In the genomic region with DNA sequence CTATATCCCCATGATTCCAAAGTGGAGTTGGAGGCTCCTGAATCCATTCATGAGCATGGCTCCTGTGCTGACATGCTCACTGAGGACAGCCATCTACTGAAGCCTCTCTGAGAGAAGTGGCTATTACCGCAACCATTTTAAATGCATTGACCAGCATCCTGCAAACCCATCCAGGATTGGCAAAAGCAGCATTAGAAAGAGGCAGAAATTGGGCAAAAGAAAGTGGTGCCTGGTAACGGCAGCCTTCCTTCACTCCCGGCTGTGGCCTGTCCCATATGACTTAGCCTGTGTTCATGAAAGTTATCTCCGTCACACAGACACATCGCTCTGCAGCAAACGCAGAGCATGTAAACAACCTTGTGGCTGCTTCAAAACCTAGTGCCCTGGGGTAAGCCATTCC, we compare ENCODE assay signal across 10 mouse cellular contexts. TPM values are rescaled to one million over a fixed set of nuclear protein-coding genes. Genes with fewer than 3 reads are reported as not detected.
DNase-seq lines count a peak whose midpoint lies in the region; ATAC-seq and TF ChIP-seq lines count a peak whose summit lies in the region.
"Had no signal": no experiment of that assay in that cellular context is flagged by ENCODE, and none has a peak within 500 bp of the region (broad histone marks: within the 10 kb centered on the region; RNA-seq: fewer than 3 reads in every experiment).

No protein-coding gene starts in this region.

- peak in 1 of 2 experiments; percentile 17 for DNase-seq in heart, adult 2 months
- no peak for DNase-seq in heart, embryonic 10.5 days (ENCODE audit: low spot score)
- DNase-seq in brain, adult 2 months (ENCODE audit: low read depth, low spot score): peak; percentile 72
- DNase-seq in embryonic facial prominence, embryonic 14.5 days (ENCODE audit: low spot score): no peak
- peak; percentile 25 to 45 for DNase-seq in layer of hippocampus, postnatal 10 days (ENCODE audit: low spot score in 2 of 2)
- DNase-seq in lung, adult 2 months: no peak
- no peak for DNase-seq in liver
- no peak for DNase-seq in MN1 (ENCODE audit: low spot score)

- no peak for TF ChIP-seq CTCF in heart, adult 2 months (IDR thresholded peaks at IDR 0.05)
- no peak for TF ChIP-seq CTCF in lung, adult 2 months (IDR thresholded peaks at IDR 0.05; ENCODE audit: insufficient read depth, low read length)

- no peaks in the 10 kb centered on the region for H3K79me2 ChIP-seq in heart, adult 2 months (replicated peaks; ENCODE audit: control insufficient read depth, insufficient read depth, low read length)

- WGBS in heart, adult 2 months: 44% methylated on average over 6 of the region's 6 CpGs
- 62% methylated on average over 6 of the region's 6 CpGs for WGBS in heart, embryonic 10.5 days
- WGBS in embryonic facial prominence, embryonic 14.5 days: 66% methylated on average over 6 of the region's 6 CpGs
- 57% methylated on average over 6 of the region's 6 CpGs for WGBS in lung, adult 2 months

- ATAC-seq in embryonic facial prominence, embryonic 14.5 days (ENCODE audit: low read depth): no peak

- peak overlapping the region; percentile 7; the same call in 1 of the 2 replicates for H3K4me2 ChIP-seq in embryonic facial prominence, embryonic 14.5 days (ENCODE audit: low read depth, low read length)
- H3K4me2 ChIP-seq: lung, embryonic 15.5 days had no signal

- TF ChIP-seq POLR2A in heart, adult 2 months (IDR thresholded peaks at IDR 0.05; ENCODE audit: insufficient read depth, low read depth, low read length): no peak
- no peak for TF ChIP-seq POLR2A in lung, adult 2 months (IDR thresholded peaks at IDR 0.05; ENCODE audit: borderline replicate concordance, extremely low read depth, low read depth, low read length)

- H3K36me3 ChIP-seq in heart, adult 2 months (ENCODE audit: control insufficient read depth, insufficient read depth, low read length): no peaks in the 10 kb centered on the region
- H3K36me3 ChIP-seq in heart, embryonic 10.5 days: no peaks in the 10 kb centered on the region
- H3K36me3 ChIP-seq in embryonic facial prominence, embryonic 14.5 days (ENCODE audit: control insufficient read depth, insufficient read depth, low read length): no peaks in the 10 kb centered on the region
- H3K36me3 ChIP-seq: lung, embryonic 15.5 days had no signal

- no peaks in the 10 kb centered on the region for H3K27me3 ChIP-seq in heart, adult 2 months (ENCODE audit: control insufficient read depth, insufficient read depth, low read length)
- no peaks in the 10 kb centered on the region for H3K27me3 ChIP-seq in heart, embryonic 10.5 days (ENCODE audit: insufficient read depth, poor library complexity, severe bottlenecking)
- H3K27me3 ChIP-seq in embryonic facial prominence, embryonic 14.5 days (replicated peaks; ENCODE audit: control insufficient read depth, insufficient read depth, low read length): no peaks in the 10 kb centered on the region
- H3K27me3 ChIP-seq: lung, embryonic 15.5 days had no signal

- peak overlapping the region; percentile 31 for H3K4me3 ChIP-seq in heart, adult 2 months
- no peak overlapping the region for H3K4me3 ChIP-seq in heart, embryonic 10.5 days
- no peak overlapping the region for H3K4me3 ChIP-seq in embryonic facial prominence, embryonic 14.5 days (ENCODE audit: low read depth, low read length)
- no peak overlapping the region for H3K4me3 ChIP-seq in lung, adult 2 months (replicated peaks; ENCODE audit: extremely low read depth, low read depth, low read length)
- H3K4me3 ChIP-seq: lung, embryonic 15.5 days had no signal

- H3K27ac ChIP-seq in heart, adult 2 months: peak overlapping the region; percentile 68
- H3K27ac ChIP-seq in heart, embryonic 10.5 days: no peak overlapping the region
- no peak overlapping the region for H3K27ac ChIP-seq in embryonic facial prominence, embryonic 14.5 days (replicated peaks; ENCODE audit: low read depth, low read length)
- H3K27ac ChIP-seq: lung, embryonic 15.5 days had no signal

- intact Hi-C loops in heart, adult 2 months (cut with DNase I): no loop called here

- TF ChIP-seq EP300 in heart, adult 2 months (IDR thresholded peaks at IDR 0.05; ENCODE audit: insufficient read depth, low read depth, low read length): no peak

- no peak overlapping the region for H3K9ac ChIP-seq in heart, adult 2 months (ENCODE audit: low read depth, low read length)
- no peak overlapping the region for H3K9ac ChIP-seq in embryonic facial prominence, embryonic 14.5 days (ENCODE audit: low read depth, low read length)
- H3K9ac ChIP-seq: lung, embryonic 15.5 days had no signal

- no peaks in the 10 kb centered on the region for H3K9me3 ChIP-seq in heart, embryonic 10.5 days
- H3K9me3 ChIP-seq in embryonic facial prominence, embryonic 14.5 days (ENCODE audit: control insufficient read depth, low read length): no peaks in the 10 kb centered on the region
- H3K9me3 ChIP-seq: lung, embryonic 15.5 days had no signal

- no peaks in the 10 kb centered on the region for H3K4me1 ChIP-seq in heart, adult 2 months (ENCODE audit: control insufficient read depth, insufficient read depth, low read length)
- H3K4me1 ChIP-seq in heart, embryonic 10.5 days: peaks cover 4% of the 10 kb centered on the region; the same call in 1 of the 2 replicates
- no peaks in the 10 kb centered on the region for H3K4me1 ChIP-seq in embryonic facial prominence, embryonic 14.5 days (ENCODE audit: control insufficient read depth, insufficient read depth, low read length)
- H3K4me1 ChIP-seq in lung, adult 2 months (ENCODE audit: control insufficient read depth, insufficient read depth, low read length): no peaks in the 10 kb centered on the region
- H3K4me1 ChIP-seq: lung, embryonic 15.5 days had no signal

RNA-seq across cellular contexts. Expression of gene Mapk10, which starts 1.6 kb away (rescaled TPM):
- total RNA-seq in heart, adult 2 months (2021): 10 to 100 TPM; 25.7 to 32.0 TPM
- 5.8 and 14.6 TPM in 2 replicates for polyA plus RNA-seq in heart, adult 2 months (2012; rRNA removed)
- 0.10 and 0.29 TPM in 2 replicates for polyA plus RNA-seq in heart, embryonic 10.5 days (2016; fragmentation: Nextera tagmentation; extraction: Ambion mirVana)
- polyA plus RNA-seq in embryonic facial prominence, embryonic 14.5 days (2014; fragmentation: Nextera tagmentation; extraction: Ambion mirVana): 4.9 and 5.3 TPM in 2 replicates
- total RNA-seq in layer of hippocampus, postnatal 10 days (2021): 100 to 1,000 TPM; 298 to 310 TPM
- 1.1 and 1.2 TPM in 2 replicates for polyA plus RNA-seq in lung, adult 2 months (2012; rRNA removed)
- total RNA-seq: neutrophil, adult 5-6 weeks had no signal

Comparison
In these comparisons a context has a peak if more than half of its experiments do, and no peak if none do; other contexts are left out.
1. DNase-seq: peak in brain, adult 2 months (single experiment) and layer of hippocampus, postnatal 10 days (2 of 2); none in heart, embryonic 10.5 days (single experiment), embryonic facial prominence, embryonic 14.5 days (single experiment), lung, adult 2 months (single experiment), liver (single experiment) and MN1 (single experiment).